Mouse (Mus musculus) ES-Bruce4 (cell line): ENCODE measurements at regions not wholly inside any gene's neighbourhood (a gene's known extent, or its start where the extent isn't known, plus 50 kb on each side); places are given as distances from the start of the nearest gene placed in this dataset.

Source experiments
- CTCF ChIP-seq: IDR thresholded peaks from one replicate; pipeline ENCODE4 v1.8.1; 2011; ENCODE audit warnings: low read depth, low read length
- EP300 ChIP-seq: IDR thresholded peaks from 2 replicates; pipeline ENCODE4 v1.6.1; 2011; ENCODE audit warnings: low read depth, low read length; ENCODE audit not compliant: insufficient read depth
- POLR2A ChIP-seq: IDR thresholded peaks from one replicate; pipeline ENCODE4 v1.8.1; 2011; ENCODE audit warnings: low read length; ENCODE audit not compliant: insufficient read depth

DNA sequence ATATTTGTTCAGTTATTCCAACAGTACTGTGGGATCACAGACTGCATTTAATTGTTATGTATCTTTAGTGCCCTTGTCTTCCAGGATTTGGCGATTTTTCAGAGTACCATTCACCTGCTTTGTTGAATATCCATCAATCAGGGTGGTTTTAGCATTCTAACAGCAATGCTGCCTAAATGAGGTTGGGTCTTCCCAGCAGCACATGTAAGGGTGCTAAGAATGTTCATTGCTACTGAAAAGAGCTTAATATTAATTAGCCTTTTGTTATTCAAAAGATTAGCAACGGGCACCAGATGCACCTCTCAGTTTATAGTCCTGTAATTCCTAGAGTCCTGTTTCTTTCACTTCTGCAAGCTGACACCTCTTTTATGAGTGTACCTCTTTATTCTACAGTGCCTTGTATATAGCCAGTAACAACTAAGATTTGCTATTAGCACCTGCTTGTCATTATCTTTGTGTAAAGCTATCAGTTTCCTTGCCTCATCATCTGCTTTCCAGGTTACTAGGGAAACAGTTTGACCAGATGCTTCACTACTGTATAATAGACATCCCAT lies 326.3 kb upstream of the Tmc3 start:
- TF ChIP-seq CTCF (no peak), POLR2A (no peak), EP300 (no peak)
